Mouse (Mus musculus) CH12.LX (cell line): ENCODE data around the gene Cd93. TPM values are rescaled to one million over a fixed set of nuclear protein-coding genes. Genes with fewer than 3 reads are reported as not detected.

Experiments
- DNase-seq: peaks from one replicate; pipeline ENCODE4 v3.0.0-alpha.2; 2013; ENCODE audit errors: extremely low read depth
- H3K27ac ChIP-seq: 2 replicates; pipeline ENCODE4 v1.5.1; 2012; ENCODE audit warnings: low read depth, mild to moderate bottlenecking, control low read depth, moderate library complexity; ENCODE audit not compliant: insufficient read depth
- H3K27me3 ChIP-seq: replicated peaks from 2 replicates; pipeline ENCODE3; 2012; ENCODE audit warnings: inconsistent platforms
- H3K36me3 ChIP-seq, 2 experiments: replicated peaks in 1 of 2; 2 replicates each; pipeline versions ENCODE3 to v1.6.1; 2012; ENCODE audit warnings: inconsistent platforms in 1 of 2, low read length in 1 of 2, mild to moderate bottlenecking in 1 of 2, mixed read lengths in 1 of 2, moderate library complexity in 1 of 2; ENCODE audit not compliant: control insufficient read depth in 1 of 2, insufficient read depth in 1 of 2
- H3K4me1 ChIP-seq, 2 experiments: 2 replicates each; pipeline ENCODE4 v1.6.1; 2012; ENCODE audit warnings: inconsistent platforms in 1 of 2, moderate library complexity in 1 of 2; ENCODE audit not compliant: insufficient read depth in 2 of 2, control insufficient read depth in 1 of 2
- H3K4me2 ChIP-seq: 2 replicates; pipeline ENCODE4 v1.6.1; 2012; ENCODE audit warnings: low read depth, mild to moderate bottlenecking, control low read depth; ENCODE audit not compliant: poor library complexity, insufficient read depth, severe bottlenecking
- H3K4me3 ChIP-seq, 3 experiments: fragments of 150-350 bp in 1 of 3; sonication (generic) in 1 of 3; replicated peaks in 1 of 3; 2 replicates each; pipeline versions ENCODE3 to v1.5.1; 2011 to 2012; ENCODE audit warnings: low read depth in 2 of 3, low read length in 2 of 3, mild to moderate bottlenecking in 2 of 3, moderate library complexity in 2 of 3, control low read depth in 1 of 3, improper control_type of control experiment in 1 of 3, inconsistent platforms in 1 of 3, mixed read lengths in 1 of 3; ENCODE audit not compliant: poor library complexity in 1 of 3
- H3K79me2 ChIP-seq: replicated peaks from 2 replicates; pipeline ENCODE4 v1.6.1; 2012; ENCODE audit warnings: mild to moderate bottlenecking, moderate library complexity; ENCODE audit not compliant: control insufficient read depth, poor library complexity, insufficient read depth, severe bottlenecking; ENCODE audit errors: extremely low read depth
- H3K9ac ChIP-seq: 2 replicates; pipeline ENCODE4 v1.6.1; 2012; ENCODE audit warnings: low read depth, mild to moderate bottlenecking, control low read depth, moderate library complexity; ENCODE audit not compliant: insufficient read depth
- H3K9me3 ChIP-seq: replicated peaks from 2 replicates; pipeline ENCODE3; 2012; ENCODE audit warnings: low read length, inconsistent platforms, mixed read lengths
- CHD1 ChIP-seq: IDR thresholded peaks from 2 replicates; pipeline ENCODE4 v1.6.1; 2012; ENCODE audit warnings: low read depth, low read length, improper control_type of control experiment, inconsistent platforms
- CHD2 ChIP-seq: IDR thresholded peaks from 2 replicates; pipeline ENCODE4 v1.6.1; 2011; ENCODE audit warnings: low read length, improper control_type of control experiment
- GABPA ChIP-seq: IDR thresholded peaks from 2 replicates; pipeline ENCODE4 v1.6.1; 2012; ENCODE audit warnings: low read depth, low read length, improper control_type of control experiment, inconsistent platforms; ENCODE audit not compliant: insufficient replicate concordance
- IRF4 ChIP-seq: IDR thresholded peaks from 2 replicates; pipeline ENCODE4 v1.6.1; 2014; ENCODE audit warnings: low read depth, mild to moderate bottlenecking, inconsistent platforms, low read length, improper control_type of control experiment
- MYC ChIP-seq: IDR thresholded peaks from 2 replicates; pipeline ENCODE4 v1.6.1; 2011; ENCODE audit warnings: low read depth, mild to moderate bottlenecking, improper control_type of control experiment, low read length
- NELFE ChIP-seq: IDR thresholded peaks from 2 replicates; pipeline ENCODE4 v1.6.1; 2011; ENCODE audit warnings: low read depth, low read length, improper control_type of control experiment
- NRF1 ChIP-seq: IDR thresholded peaks from 2 replicates; pipeline ENCODE4 v1.6.1; 2014; ENCODE audit warnings: low read depth, mild to moderate bottlenecking, inconsistent platforms, low read length, improper control_type of control experiment, moderate library complexity
- POLR2A ChIP-seq: IDR thresholded peaks from 2 replicates; pipeline ENCODE4 v1.6.1; 2011; ENCODE audit warnings: low read depth, mild to moderate bottlenecking, improper control_type of control experiment, low read length
- RAD21 ChIP-seq: IDR thresholded peaks from 2 replicates; pipeline ENCODE4 v1.6.1; 2011; ENCODE audit warnings: low read depth, mild to moderate bottlenecking, low read length, improper control_type of control experiment, moderate library complexity
- TBP ChIP-seq: conservative IDR thresholded peaks from 2 replicates; pipeline ENCODE4 v1.6.1; 2011; ENCODE audit warnings: low read depth, low read length, improper control_type of control experiment
- USF2 ChIP-seq: conservative IDR thresholded peaks from 2 replicates; pipeline ENCODE4 v1.6.1; 2011; ENCODE audit warnings: low read depth, low read length, improper control_type of control experiment
- ZC3H11A ChIP-seq: IDR thresholded peaks from 2 replicates; pipeline ENCODE4 v1.6.1; 2012; ENCODE audit warnings: low read depth, mild to moderate bottlenecking, inconsistent platforms, low read length, improper control_type of control experiment
- dilution Hi-C: fragments of 300-500 bp; cut with MboI; formaldehyde crosslinking; loops from 2 replicates; pipeline ENCODE4 v1.14.3; 2020; ENCODE audit warnings: low sequenced_read_pairs; ENCODE audit not compliant: extremely low pct_unique_long_range_greater_than_20kb, extremely low pct_ligation_motif_present
- in situ Hi-C: fragments of 300-500 bp; cut with MboI; formaldehyde crosslinking; loops from 3 replicates; pipeline ENCODE4 v1.14.3; 2019; ENCODE audit warnings: low sequenced_read_pairs, low pct_ligation_motif_present, low pct_unique_long_range_greater_than_20kb, mixed read lengths
- polyA plus RNA-seq: library from polyadenylated mRNA; unstranded; fragments of >175 nt; gene quantifications from 2 replicates; pipeline ENCODE4 v1.2.1, GENCODE M21; 2012; ENCODE audit warnings: low read depth; ENCODE audit not compliant: insufficient read length
- total RNA-seq, 2 experiments: library from RNA; depleted of rRNA; stranded (reverse); fragments of 300-350 nt in 1 of 2; fragments of >200 nt in 1 of 2; gene quantifications; 2 replicates each; pipeline ENCODE4 v1.2.3; 2012 to 2014

The Cd93 gene
- total and polyA plus RNA-seq, 3 experiments: 0.04 to 0.08 (median 0.07) TPM

- H3K4me1 ChIP-seq: peaks cover 3 to 35% of the 10 kb centered on the region in 2 experiments; a peak in 3 of 4 replicates
- dilution Hi-C loops: no loop called here
- TF ChIP-seq USF2: no peak
- in situ Hi-C loops: loop anchor here (10.0 kb wide), 1 partner anchor 62 kb away; no protein-coding TSS in a partner anchor
- no peaks in the 10 kb centered on the region for H3K27me3 ChIP-seq
- H3K36me3 ChIP-seq: no peaks in the 10 kb centered on the region
- H3K27ac ChIP-seq: no peak overlapping the region
- H3K79me2 ChIP-seq: no peaks in the 10 kb centered on the region
- no peak for DNase-seq
- no peak overlapping the region for H3K4me3 ChIP-seq
- no peak overlapping the region for H3K9ac ChIP-seq
- H3K4me2 ChIP-seq: no peak overlapping the region
- H3K9me3 ChIP-seq: no peaks in the 10 kb centered on the region
Observed at GRCm38 (mm10) chr2:148432346-148432745, 11.0 kb downstream of the Cd93 start.

GRCm38 (mm10) chr2:148430941-148431340 lies 12.4 kb downstream of the Cd93 start:
- H3K27me3 ChIP-seq: no peaks in the 10 kb centered on the region
- no peaks in the 10 kb centered on the region for H3K79me2 ChIP-seq
- H3K4me1 ChIP-seq: peaks cover 3 to 45% of the 10 kb centered on the region in 2 experiments; a peak in 3 of 4 replicates
- no peaks in the 10 kb centered on the region for H3K9me3 ChIP-seq
- dilution Hi-C loops: no loop called here
- no peak overlapping the region for H3K4me3 ChIP-seq
- no peak for DNase-seq
- no peaks in the 10 kb centered on the region for H3K36me3 ChIP-seq
- H3K4me2 ChIP-seq: no peak overlapping the region
- H3K9ac ChIP-seq: no peak overlapping the region
- TF ChIP-seq GABPA (no peak), ZC3H11A (no peak), TBP (no peak), CHD1 (no peak), POLR2A (no peak), IRF4 (no peak)
- no peak overlapping the region for H3K27ac ChIP-seq
- in situ Hi-C loops: loop anchor here (10.0 kb wide), 1 partner anchor 64 kb away; no protein-coding TSS in a partner anchor

GRCm38 (mm10) chr2:148429001-148429505 lies 14.3 kb downstream of the Cd93 start:
- TF ChIP-seq NRF1 (no peak), RAD21 (no peak), CHD2 (no peak), IRF4 (no peak), USF2 (no peak), NELFE (no peak), MYC (no peak)
- DNase-seq: no peak
- dilution Hi-C loops (no loop called here), in situ Hi-C loops (no loop called here)
- Histone ChIP-seq H3K4me2 (no peak overlapping the region), H3K9me3 (no peaks in the 10 kb centered on the region), H3K27ac (no peak overlapping the region), H3K79me2 (no peaks in the 10 kb centered on the region), H3K4me3 (no peak overlapping the region), H3K9ac (no peak overlapping the region), H3K27me3 (no peaks in the 10 kb centered on the region), H3K36me3 (no peaks in the 10 kb centered on the region), H3K4me1 (peaks cover 3 to 62% of the 10 kb centered on the region in 2 experiments; a peak in 3 of 4 replicates)
